Mouse (Mus musculus): ENCODE data around the gene Treml2.
A peak's percentile ranks its signal among the peaks of the same experiment; 100 is the strongest.
"Not testable (repeated sequence)": the region's sequence is repeated elsewhere in the genome, so short reads cannot be mapped to it uniquely, and the experiment has no call there.

Treml2 gene

DNA sequence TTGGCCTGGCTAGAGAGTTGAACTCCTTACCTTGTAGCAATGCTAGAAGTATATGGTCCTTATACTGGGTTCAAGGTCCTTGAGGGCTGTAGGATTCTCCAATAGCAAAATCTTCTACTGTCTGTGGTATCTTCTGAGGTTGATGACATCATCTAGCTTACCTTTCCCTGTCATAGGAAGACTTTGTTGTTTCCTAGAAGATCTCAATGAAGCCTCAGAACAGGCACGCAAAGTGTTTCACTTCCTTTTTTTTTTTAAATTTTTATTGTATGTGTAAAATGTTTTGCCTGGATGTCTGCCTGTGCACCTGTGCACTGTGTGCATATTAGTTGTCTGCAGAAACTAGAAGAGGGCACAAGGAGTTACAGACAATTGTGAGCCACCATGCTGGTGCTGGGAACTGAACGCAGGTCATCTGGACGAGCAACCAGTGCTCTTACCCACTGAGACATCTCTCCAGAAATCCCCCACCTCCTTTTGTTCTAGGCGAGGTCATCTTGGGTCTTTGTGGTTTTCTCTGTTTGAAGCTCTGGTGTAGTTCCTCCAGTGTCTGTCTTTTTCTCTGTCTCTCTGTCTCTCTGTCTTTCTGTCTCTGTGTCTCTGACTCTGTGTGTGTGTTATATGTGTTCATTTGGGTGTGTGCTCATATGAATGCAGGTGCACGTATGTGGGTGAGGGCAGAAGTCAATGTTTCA, 5.7 kb upstream of the Treml2 start:
- DNase-seq (ENCODE audit: low spot score) = no peak

DNA sequence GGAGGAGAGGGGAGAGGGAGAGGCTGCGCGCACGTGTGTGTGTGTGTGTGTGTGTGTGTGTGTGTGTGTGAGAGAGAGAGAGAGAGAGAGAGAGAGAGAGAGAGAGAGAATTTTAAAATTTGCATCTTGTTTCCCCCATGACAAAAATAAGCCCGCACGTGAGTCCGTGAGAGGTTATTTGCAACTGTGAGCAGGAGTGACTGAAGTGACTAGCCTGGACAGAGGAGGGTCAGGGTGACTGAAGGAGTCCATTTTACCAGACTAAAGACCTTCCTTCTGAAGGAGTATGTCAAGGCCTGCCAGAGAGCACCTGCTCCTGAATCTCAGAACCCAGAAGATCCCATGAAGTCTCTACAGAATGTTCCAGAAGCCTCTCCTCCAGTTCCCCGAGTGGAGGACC, 458 bp downstream of the Treml2 start:
- no peak for DNase-seq (ENCODE audit: low spot score)

- no peak for DNase-seq (ENCODE audit: low spot score)
Observed at GRCm38 (mm10) chr17:48300199-48300598, 901 bp downstream of the Treml2 start.

GRCm38 (mm10) chr17:48300861-48301260, 1.6 kb downstream of the Treml2 start:
- no peak for DNase-seq (ENCODE audit: low spot score)

DNA sequence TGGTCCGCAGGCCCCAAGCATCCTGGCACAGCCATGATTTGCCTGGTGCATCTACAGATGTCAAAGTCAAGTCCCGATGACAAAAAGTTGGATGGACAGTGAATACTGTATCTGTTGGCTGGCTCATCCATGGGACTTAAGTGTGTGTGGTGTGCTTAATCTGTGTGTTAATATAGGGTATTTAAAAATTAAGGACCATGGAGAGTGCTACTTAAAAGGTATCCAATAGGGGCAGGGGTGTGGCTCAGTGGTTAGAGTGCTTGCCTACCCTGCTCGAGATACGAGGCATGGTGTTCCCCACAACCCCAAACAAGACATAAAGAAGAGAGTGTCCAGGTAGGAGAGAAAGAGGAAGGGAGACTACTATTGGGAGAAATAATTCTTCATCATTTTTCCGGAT, 2.5 kb downstream of the Treml2 start:
- no peak for DNase-seq (ENCODE audit: low spot score)

DNA sequence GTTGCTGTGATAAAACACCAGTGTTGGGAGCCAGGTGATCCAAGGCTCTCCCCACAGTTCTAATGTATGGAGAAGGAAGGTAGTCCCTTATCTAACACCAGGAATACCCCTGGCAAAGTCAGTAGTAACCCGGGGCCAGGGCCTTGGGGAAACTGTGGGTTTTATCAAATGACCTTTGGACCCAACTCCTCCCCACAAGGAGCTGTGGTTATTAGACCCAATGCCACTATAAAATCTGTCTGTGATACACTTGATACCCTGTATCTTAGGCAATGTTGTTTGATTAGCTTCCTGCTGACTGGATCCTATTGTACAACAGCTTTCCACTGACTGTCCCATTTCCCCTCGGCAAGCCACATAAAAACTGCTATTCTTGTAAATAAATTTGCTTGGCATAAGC, 12.8 kb downstream of the Treml2 start:
- no peak for DNase-seq (ENCODE audit: low spot score)

DNA sequence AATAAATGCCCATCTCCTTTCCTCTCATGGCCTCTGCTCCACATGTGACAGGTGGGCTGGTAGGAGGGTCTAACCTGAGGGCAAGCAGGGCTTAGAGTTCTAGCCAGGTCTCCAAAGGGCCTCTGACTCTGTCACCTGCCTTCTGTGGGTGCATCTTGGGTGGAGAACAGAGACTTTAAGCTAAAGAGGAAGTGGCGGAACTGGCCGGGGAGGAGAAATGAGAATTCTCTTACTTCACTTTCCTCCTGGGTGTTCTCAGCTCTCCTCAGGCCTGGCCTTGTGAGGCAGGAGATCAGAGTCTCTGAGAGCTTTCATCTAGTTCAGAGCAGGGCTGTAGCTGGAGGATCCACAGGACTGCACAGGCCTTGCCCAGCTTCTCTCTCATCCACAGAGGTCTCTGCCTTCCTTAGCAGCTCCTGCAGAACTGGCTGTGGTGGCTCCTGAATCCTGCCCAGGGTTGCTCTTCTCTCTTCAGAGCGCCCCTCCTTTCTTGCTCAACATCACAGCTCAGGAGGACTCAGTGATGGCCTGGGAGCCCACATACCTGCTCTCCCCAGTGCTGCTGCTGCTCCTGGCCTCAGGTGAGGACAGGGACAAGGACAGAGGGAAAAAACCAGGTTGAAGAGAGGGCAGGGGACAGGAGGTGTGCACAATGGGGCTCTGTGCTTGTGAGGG, 16.7 kb downstream of the Treml2 start, which contains the start of gene B430306N03Rik:
B430306N03Rik (plus strand) TSS at position 237 of the 675 bp plus-strand sequence.
- not testable (repeated sequence) for DNase-seq (ENCODE audit: low spot score)

DNA sequence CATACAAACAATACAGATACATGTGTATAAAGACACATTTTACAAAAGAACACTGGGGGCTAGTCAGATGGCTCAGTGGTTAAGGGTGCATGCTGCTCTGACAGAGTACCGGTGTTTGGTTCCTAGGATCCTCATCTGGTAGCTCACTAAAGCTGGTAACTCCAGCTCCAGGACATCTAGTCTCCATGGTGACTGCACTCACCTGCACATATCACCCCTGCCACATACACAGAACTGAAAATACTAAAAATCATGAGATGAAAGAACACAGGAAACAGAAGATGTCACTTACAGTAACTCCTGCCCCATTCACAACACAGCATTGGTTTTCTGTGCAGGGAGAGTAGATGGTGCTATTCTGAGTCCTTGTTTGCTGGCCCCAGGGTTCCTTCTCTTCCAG, 19.4 kb downstream of the Treml2 start:
- DNase-seq (ENCODE audit: low spot score) = no peak

DNA sequence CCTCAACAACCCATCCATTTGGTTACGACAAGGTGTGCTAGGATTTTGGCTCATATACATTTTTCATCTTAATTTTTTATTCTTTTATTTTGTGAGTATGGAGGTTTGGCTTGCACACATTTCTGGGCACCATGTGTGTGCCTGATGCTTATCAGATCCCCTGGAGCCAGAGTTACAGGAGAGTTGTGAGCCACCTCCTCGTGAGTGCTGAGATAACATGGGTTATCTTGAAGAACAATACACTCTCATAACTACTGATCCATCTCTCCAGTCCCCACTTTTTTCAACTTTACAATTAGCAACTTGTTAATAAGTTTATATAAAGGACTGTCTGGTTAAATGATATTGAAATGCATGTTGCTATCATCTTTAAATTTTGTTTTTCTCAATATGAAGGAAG, 22.0 kb downstream of the Treml2 start:
- no peak for DNase-seq (ENCODE audit: low spot score)

DNA sequence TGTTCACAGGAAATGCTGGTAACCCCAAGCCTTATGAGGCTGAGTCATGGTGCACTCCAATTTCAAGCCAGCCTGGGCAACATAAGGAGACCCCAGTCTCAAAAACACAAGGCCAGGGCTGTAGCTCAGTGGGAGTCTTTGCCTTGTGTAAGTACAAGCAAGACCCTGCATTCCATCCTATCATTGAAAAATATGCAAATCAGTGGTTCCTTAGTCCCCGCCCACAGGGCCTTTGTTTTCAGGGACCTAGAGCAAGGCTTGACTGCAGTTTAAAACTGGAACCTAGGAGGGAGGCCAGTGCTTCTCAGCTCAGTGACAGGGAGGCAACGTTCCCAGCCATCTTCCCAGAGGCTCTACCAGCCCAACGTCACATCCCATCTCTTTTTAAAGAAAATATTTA, 23.9 kb downstream of the Treml2 start:
- DNase-seq (ENCODE audit: low spot score) = no peak

GRCm38 (mm10) chr17:48324258-48324657, 25.0 kb downstream of the Treml2 start:
- DNase-seq (ENCODE audit: low spot score) = no peak

- DNase-seq (ENCODE audit: low spot score) = no peak
Observed at GRCm38 (mm10) chr17:48325093-48325492, 25.8 kb downstream of the Treml2 start.

DNA sequence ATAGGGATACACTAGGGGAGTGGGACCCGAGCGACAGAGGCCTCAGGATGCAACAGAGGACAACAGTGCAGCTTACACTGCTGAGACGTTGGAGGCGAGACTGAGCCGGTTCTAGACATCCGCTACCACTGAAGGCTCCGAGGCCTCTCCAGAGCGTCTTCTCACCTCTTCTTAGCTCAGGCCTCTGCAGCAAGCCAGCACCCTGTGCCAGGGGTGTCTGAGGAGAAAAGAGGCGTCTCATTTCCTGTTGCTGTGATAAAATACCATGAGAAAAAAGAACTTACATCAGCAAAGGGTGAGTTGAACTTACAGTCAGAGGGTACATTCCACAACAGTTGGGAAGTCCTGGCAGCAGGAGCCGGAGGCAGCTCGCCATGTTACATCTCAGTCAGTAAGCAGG, 26.3 kb downstream of the Treml2 start:
- no peak for DNase-seq (ENCODE audit: low spot score)

DNA sequence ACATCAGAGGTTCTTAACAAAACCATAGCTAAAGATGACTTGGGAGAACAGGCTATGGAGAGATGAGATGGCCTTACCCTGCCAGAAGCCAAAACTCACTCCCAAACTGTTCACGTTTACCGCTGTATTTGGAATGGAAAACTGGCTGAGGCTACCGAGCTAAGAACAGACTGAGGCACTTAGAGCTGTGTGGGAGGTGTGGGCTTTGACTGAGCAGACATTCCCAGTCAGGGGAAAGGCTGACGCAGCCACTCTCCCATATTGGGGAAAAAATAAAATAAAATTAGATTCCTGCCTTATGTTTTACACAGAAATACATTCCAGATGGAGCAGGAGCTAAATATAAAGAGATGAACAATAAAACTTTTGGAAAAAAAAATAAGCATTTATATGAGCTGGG, 27.4 kb downstream of the Treml2 start:
- no peak for DNase-seq (ENCODE audit: low spot score)

- no peak for DNase-seq (ENCODE audit: low spot score)
Observed at GRCm38 (mm10) chr17:48332524-48332923, 33.2 kb downstream of the Treml2 start.

DNA sequence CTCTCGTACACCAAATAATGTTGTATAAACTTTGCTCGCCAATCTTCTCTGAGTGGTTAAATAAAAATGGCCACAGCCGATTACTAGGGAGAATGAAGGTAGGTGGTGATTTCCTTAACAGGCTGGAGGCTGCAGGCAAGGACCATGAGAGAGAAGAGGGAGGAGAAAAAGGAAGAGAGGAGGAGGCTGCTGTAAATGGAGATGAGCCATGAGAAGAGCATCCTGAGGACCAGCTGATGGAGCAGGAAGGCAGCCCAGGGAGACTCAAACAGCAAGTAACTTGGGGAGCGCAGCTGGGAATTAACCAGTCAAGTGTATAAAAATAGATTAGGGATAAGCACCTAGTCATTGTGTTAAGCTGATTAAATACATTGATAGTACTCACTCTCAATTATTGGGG, 34.9 kb downstream of the Treml2 start:
- DNase-seq (ENCODE audit: low spot score) = no peak

- peak; percentile 47 for DNase-seq (ENCODE audit: low spot score)
Observed at GRCm38 (mm10) chr17:48336857-48337256, 37.6 kb downstream of the Treml2 start.

GRCm38 (mm10) chr17:48340267-48340666, 41.0 kb downstream of the Treml2 start:
- DNase-seq (ENCODE audit: low spot score) = no peak

DNA sequence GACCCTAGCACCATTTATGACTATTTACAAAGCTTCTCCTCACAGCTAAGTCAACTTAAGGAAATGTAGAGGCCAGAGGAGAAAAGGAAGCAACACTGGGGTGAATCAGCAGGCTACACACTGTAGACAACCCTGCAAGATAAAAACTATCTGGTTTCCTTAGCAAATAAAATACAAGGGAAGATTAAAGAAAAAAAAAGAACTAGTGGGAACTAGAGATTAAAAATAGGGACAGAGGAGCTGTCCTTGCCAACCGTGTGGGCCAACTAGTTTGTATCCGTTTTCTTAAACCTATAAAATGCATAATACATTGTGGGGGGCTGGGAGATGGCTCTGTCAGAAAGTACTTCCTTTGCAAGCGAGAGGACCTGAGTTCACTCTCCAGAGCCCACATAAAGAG, 42.6 kb downstream of the Treml2 start:
- DNase-seq (ENCODE audit: low spot score) = no peak

- DNase-seq (ENCODE audit: low spot score) = no peak
Observed at GRCm38 (mm10) chr17:48343065-48343464, 43.8 kb downstream of the Treml2 start.

DNA sequence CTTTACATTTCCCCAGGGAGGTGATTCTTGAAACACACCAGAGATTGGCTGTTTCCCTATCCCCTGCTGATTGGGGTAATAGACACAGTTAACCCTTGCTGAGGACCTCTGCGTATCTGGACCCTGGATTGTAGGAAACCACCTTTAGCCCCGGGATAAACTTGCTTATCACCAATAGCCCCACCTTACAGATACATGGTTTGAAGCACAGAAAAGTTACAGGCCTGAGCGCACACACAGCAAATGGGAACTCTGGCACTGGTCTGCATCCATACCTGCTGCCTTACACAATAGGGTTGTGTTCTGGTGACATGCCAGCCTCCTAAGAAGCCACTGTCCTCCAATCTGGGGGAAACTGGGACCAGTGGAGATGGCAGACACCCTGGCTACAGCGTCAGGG, 46.5 kb downstream of the Treml2 start:
- no peak for DNase-seq (ENCODE audit: low spot score)

DNA sequence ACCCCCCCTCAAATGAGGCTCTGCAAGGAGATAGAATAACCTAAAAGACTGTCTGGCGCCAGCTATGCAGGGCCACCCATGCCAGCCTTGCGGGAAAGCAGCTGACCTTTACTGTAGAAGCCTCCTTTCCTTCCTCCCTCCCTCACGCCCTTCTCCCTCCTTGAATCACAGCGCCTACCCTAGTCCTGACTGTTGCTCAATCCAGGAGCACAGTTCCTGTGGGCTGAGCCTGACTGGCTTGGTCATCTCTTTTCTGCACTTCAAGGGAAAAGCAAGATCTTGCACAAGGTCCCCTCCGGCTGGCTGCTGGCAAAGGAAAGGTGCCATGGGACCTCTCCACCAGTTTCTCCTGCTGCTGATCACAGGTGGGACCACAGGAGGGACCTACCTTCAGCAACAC, 46.9 kb downstream of the Treml2 start, which contains the start of gene Trem2:
Trem2 (plus strand) TSS at position 171 of the 400 bp plus-strand sequence.
- DNase-seq (ENCODE audit: low spot score) = no peak

GRCm38 (mm10) chr17:48346834-48347233, 47.5 kb downstream of the Treml2 start:
- no peak for DNase-seq (ENCODE audit: low spot score)

- DNase-seq (ENCODE audit: low spot score) = no peak
Observed at GRCm38 (mm10) chr17:48347287-48347686, 48.0 kb downstream of the Treml2 start.
